Mouse (Mus musculus): ENCODE results near the gene Kcnk2. TPM values are rescaled to one million over a fixed set of nuclear protein-coding genes. Genes with fewer than 3 reads are reported as not detected.
A peak's percentile ranks its signal among the peaks of the same experiment; 100 is the strongest.

Gene Kcnk2
- total RNA-seq (2021) = 1 to 10 TPM; 3.2 to 3.8 TPM
- long read RNA-seq, experiment 1, partial matches to known transcripts = 1 of 3 reads
- long read RNA-seq, experiment 1, other reads (novel, unspliced or antisense) = 1 of 3 reads
- long read RNA-seq, experiment 2, partial matches to known transcripts = 0 of 6 reads
- long read RNA-seq, experiment 2, other reads (novel, unspliced or antisense) = 3 of 6 reads

- DNase-seq = no peak
Observed at GRCm38 (mm10) chr1:189402223-189402943, at the start of gene Kcnk2. Kcnk2 (minus strand) TSS chr1:189402273.

DNA sequence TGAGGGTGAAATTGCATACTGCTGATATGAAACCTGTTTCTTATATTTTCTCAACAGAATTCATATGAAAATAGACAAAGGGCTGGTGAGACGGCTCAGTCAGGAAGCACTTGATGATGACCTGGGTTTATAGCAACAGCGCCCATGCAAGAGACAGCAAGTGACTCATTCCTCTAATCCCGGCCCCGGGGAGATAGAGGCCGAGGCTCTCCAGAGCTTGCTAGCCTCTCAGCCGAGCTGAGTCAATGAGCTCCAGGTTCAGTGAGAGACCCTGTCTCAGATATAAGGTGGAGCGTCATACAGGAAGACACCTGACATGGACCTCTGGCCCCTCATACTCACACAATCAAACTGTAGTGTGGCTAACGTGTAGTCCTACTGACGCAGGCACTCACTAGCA lies 38.7 kb upstream of the Kcnk2 start:
- intact Hi-C loops (cut with DNase I) = no loop called here

More at GRCm38 (mm10) chr1:189402223-189402943, at the start of gene Kcnk2:
- intact Hi-C loops (cut with DNase I) = no loop called here

DNA sequence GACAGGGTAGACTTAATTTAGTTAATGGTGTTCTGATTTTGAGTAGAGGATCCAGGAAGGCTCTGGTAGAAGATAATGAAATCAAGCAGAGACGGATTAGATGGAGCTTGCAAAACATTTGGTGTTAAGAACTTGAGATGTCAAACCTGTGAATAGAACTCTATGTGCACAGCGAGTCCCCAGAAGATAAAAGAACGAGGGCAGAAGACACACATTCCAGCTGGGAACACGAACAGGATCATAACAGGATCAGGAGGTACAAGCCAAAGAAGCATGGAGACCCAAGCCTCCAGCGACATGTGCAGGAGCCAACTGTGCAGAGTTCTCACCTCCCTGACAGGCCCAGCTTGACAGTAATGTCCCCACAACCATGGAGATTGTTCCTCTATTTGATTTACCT lies 35.1 kb upstream of the Kcnk2 start:
- DNase-seq = no peak
- intact Hi-C loops (cut with DNase I) = no loop called here

More for the DNA sequence above, 38.7 kb upstream of the Kcnk2 start:
- no peak for DNase-seq

DNA sequence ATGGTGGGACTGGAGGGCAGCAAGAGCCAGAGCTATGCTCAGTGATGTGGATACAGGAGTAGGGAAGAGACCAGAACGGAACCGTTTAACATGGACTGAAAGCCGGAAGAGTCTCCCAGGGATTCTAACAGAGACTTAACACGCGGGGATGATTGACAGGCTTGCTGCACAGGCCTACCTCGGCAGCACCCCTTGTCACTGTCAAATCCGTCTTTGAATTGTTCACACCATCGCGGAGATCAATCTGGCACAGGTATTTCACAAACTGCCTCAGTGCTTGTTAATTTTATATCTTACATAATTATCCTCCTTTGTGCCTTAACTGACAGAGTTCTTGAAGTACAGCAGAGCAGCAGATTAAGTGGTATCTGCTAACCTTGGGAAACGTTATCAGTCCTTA lies 33.4 kb upstream of the Kcnk2 start:
- intact Hi-C loops (cut with DNase I) = no loop called here
- no peak for DNase-seq

- no peak for DNase-seq
- intact Hi-C loops (cut with DNase I) = no loop called here
Observed at GRCm38 (mm10) chr1:189431479-189431878, 29.4 kb upstream of the Kcnk2 start.

DNA sequence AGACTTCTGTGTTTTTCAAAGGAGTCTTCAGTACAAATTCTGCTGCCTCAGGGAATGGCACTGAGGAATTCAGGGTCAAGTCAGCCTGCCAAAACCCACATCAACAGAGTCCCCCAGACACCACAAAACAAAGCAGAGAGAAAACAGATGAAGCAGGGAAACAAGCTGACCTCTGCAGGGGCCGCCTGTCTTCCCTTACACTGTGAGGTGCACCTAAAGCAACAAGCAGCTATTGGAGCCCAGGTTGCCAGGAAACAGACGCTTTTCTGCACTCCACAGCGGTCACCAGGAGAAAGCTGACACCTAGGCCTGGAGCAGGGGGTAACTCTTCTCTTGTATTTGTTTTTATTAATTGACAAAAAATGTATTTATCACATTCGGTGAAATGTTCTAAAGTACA lies 28.5 kb upstream of the Kcnk2 start:
- DNase-seq = peak in 1 of 2 experiments; percentile 4
- intact Hi-C loops (cut with DNase I) = no loop called here

- DNase-seq = peak in 1 of 2 experiments; percentile 9
- intact Hi-C loops (cut with DNase I) = no loop called here
Observed at GRCm38 (mm10) chr1:189429566-189429965, 27.5 kb upstream of the Kcnk2 start.

DNA sequence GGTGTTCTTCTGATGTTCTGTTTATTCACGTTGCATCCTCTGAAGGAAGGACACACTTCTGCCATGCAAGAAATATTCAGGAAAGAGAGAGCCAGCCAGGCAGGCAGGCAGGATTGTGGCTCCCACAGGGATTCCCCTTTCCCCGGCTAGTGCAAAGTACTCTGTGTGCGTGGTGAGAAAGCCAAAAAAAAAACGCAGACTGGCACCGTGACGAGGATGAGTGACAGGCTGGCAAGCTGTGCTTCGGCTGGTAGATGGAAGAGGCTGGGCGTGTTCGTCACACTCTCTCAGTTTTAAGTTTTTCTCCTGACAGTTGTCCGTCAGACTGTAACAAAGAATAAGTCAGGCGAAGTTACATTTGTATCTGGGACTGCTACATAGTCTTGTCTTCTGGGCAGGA lies 24.2 kb upstream of the Kcnk2 start:
- no peak for DNase-seq
- intact Hi-C loops (cut with DNase I) = no loop called here

DNA sequence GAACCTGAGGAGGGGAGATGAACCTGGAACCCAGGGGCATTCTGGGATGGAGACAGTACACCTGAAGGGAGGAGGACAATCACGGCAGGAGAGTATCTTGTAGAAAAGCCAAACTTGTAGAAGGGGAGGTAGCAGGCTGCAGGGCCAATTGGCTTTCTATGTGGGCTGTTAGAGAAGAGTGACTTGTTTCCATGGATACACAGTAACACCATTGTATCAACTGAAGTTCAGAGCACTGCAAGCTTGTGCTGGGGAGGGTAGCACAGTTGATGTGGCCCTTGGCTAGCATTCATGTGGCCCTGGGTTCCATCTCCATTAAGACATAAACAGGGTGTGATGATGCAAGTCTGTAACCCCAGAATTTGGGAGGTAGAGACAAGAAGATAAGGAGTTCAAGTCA lies 17.8 kb upstream of the Kcnk2 start:
- no peak for DNase-seq
- intact Hi-C loops (cut with DNase I) = no loop called here

- DNase-seq = no peak
- intact Hi-C loops (cut with DNase I) = no loop called here
Observed at GRCm38 (mm10) chr1:189409906-189410305, 7.8 kb upstream of the Kcnk2 start.

- intact Hi-C loops (cut with DNase I) = no loop called here
- peak; percentile 19 to 32 for DNase-seq
Observed at GRCm38 (mm10) chr1:189405221-189405620, 3.1 kb upstream of the Kcnk2 start.

DNA sequence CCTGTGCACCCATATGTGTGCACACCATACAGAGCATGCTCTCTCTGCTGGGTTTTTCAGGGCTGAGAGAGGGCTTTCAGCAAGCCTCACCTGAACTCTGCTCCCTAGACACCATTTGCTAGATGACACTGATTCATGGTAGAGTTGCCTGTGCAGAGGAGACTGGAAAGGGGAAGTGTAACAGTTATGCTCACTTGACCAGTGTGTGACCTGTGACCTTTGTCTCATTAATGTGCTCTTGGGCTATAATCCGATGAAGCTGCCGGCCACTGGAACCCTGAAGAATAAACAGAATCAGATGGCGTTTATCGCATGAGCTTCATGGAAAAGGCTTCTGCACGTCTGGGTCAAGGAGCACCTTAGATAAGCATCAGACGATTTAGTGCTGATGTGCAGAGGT lies 1.5 kb upstream of the Kcnk2 start:
- DNase-seq = no peak
- intact Hi-C loops (cut with DNase I) = no loop called here

- DNase-seq = no peak
- intact Hi-C loops (cut with DNase I) = no loop called here
Observed at GRCm38 (mm10) chr1:189403139-189403538, 1.1 kb upstream of the Kcnk2 start.

DNA sequence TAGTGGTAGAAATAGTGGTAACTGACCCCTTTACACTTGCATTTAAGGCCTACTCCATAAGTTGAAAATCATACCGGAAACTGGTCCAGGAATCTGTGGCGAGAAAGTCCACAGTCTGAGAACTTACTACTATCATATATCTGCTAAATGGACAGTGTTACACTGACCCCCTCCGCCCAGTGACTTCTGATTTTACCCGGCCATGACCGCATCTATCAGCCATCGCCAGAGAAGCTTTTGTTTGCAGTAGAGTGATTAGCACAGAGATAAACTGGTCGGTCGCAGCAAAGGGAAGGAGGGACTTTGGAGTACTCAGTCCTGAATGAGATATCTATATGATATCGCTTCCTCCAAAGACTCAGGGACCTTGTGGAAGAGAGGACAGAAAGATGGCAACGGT lies 15.2 kb downstream of the Kcnk2 start:
- intact Hi-C loops (cut with DNase I) = no loop called here
- no peak for DNase-seq

DNA sequence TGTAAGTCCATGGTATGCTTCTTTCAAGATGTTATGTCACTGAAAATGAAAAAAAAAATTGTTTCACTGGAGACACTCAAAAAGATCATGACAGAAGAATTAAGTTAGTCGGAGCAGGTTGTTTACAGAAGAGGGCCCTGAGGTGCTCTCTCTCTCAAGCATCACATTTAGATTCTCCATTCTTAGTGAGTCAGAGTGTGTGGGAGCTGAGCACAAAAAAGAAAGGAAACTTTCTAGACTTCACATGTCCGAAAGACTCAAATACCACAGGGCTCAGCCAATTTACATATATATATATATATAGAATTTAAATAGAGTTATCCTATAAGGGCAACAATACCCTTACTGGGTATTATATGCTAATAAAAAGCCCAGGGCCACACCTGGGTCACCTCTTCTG lies 15.9 kb downstream of the Kcnk2 start:
- intact Hi-C loops (cut with DNase I) = no loop called here
- DNase-seq = no peak

DNA sequence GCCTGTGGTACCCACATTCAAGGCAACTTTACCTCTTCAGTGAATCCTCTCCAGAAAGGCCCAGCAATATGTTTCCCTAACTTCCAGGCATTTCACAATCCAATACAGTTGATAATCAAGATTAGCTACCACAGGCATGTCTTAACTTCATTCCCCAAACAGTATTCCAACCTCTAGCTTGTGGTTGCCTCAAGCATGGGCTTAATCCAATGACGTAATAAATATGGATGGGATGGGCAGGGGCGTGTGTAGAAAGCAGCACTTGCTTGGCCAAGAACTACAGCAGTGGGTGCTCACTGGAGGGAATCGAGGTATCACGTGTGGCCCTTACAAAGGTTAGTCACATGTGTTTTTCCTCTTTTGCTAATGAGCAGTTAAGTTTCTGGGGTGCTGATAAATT lies 34.4 kb downstream of the Kcnk2 start:
- no peak for DNase-seq
- intact Hi-C loops (cut with DNase I) = no loop called here

GRCm38 (mm10) chr1:189364188-189364587 lies 37.9 kb downstream of the Kcnk2 start:
- intact Hi-C loops (cut with DNase I) = no loop called here
- no peak for DNase-seq

- no peak for DNase-seq
- intact Hi-C loops (cut with DNase I) = no loop called here
Observed at GRCm38 (mm10) chr1:189362579-189362978, 39.5 kb downstream of the Kcnk2 start.

- intact Hi-C loops (cut with DNase I) = no loop called here
- DNase-seq = no peak
Observed at GRCm38 (mm10) chr1:189359699-189360098, 42.4 kb downstream of the Kcnk2 start.

- DNase-seq = no peak
- intact Hi-C loops (cut with DNase I) = no loop called here
Observed at GRCm38 (mm10) chr1:189353887-189354286, 48.2 kb downstream of the Kcnk2 start.

- DNase-seq = no peak
- intact Hi-C loops (cut with DNase I) = no loop called here
Observed at GRCm38 (mm10) chr1:189351804-189352203, 50.3 kb downstream of the Kcnk2 start.

GRCm38 (mm10) chr1:189349205-189349604 lies 52.9 kb downstream of the Kcnk2 start:
- no peak for DNase-seq
- intact Hi-C loops (cut with DNase I) = loop anchor here (10.0 kb wide), 1 partner anchor 226 kb away; no protein-coding TSS in a partner anchor
